Mouse (Mus musculus) forebrain, embryonic 10.5 days (tissue): Measurements from ENCODE around the gene Polr2j. TPM values are rescaled to one million over a fixed set of nuclear protein-coding genes. Genes with fewer than 3 reads are reported as not detected.

Experiments
- microRNA-seq: library from miRNA; unstranded; fragments of <30 nt; microRNA quantifications from one replicate; pipeline ENCODE4, GENCODE M21; 2017
- polyA plus RNA-seq: library from polyadenylated mRNA; unstranded; fragments of >200 nt; fragmentation: Nextera tagmentation; extraction: Ambion mirVana; gene quantifications from 2 replicates; pipeline ENCODE4 v1.2.1, GENCODE M21; 2016

Gene Polr2j
- polyA plus RNA-seq, 1 experiment from 2014 or later, result 299 TPM

Small RNA genes lying within 50 kb of the gene (microRNA-seq; reads per million reads assigned to microRNA genes)
- gene Mir7035, result 0.90 reads per million

Other genes starting within 250 kb of the Polr2j start
- 7.2 and 7.6 TPM in 2 replicates for gene Hspb1, start 228.7 kb upstream of the Polr2j start, polyA plus RNA-seq
- gene Ywhag, start 182.0 kb upstream of the Polr2j start, polyA plus RNA-seq, result 264 and 283 TPM in 2 replicates
- 1.7 and 1.9 TPM in 2 replicates for gene Ssc4d, start 142.1 kb upstream of the Polr2j start, polyA plus RNA-seq
- 0.12 TPM in 1 of 2 replicates, not detected in the other for gene Zp3, start 136.5 kb upstream of the Polr2j start, polyA plus RNA-seq
- 33.9 and 41.1 TPM in 2 replicates for gene Dtx2, start 121.8 kb upstream of the Polr2j start, polyA plus RNA-seq
- 0.09 TPM in 1 of 2 replicates, not detected in the other for gene Upk3b, start 78.1 kb upstream of the Polr2j start, polyA plus RNA-seq
- 1.5 and 1.7 TPM in 2 replicates for gene Upk3bl, start 62.1 kb upstream of the Polr2j start, polyA plus RNA-seq
- gene Rasa4, start 32.7 kb upstream of the Polr2j start, polyA plus RNA-seq, result 3.8 and 5.1 TPM in 2 replicates
- gene Lrwd1, start 19.4 kb downstream of the Polr2j start, polyA plus RNA-seq, result 64.3 and 64.8 TPM in 2 replicates
- gene Alkbh4, start 19.5 kb downstream of the Polr2j start, polyA plus RNA-seq, result 24.4 and 25.6 TPM in 2 replicates
- gene Orai2, start 54.1 kb downstream of the Polr2j start, polyA plus RNA-seq, result 7.4 and 7.5 TPM in 2 replicates
- 62.3 and 69.2 TPM in 2 replicates for gene Prkrip1, start 82.3 kb downstream of the Polr2j start, polyA plus RNA-seq
- 12.5 and 13.1 TPM in 2 replicates for gene Sh2b2, start 129.9 kb downstream of the Polr2j start, polyA plus RNA-seq